Mouse (Mus musculus): ENCODE measurements at regions not wholly inside any gene's neighbourhood (a gene's known extent, or its start where the extent isn't known, plus 50 kb on each side); places are given as distances from the start of the nearest gene placed in this dataset.

DNA sequence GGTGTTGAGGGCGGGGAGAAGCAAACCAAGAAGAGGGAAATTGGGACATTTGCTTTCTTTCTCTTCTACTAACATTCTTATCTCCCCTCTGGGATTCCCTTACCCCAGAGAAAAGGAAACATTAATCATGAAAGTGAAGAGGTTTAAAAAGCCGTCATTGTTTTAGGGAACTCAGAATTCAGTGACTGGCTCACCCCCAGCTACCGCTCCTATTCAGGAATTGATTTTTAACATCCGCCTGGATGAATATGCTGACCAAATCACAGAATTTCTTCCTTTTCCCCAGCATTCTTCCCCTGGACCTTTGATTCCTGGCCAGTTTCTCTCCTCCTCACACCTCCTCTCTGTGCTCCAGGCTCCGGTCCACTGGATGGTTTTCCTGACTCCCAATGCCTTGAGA lies 211.2 kb downstream of the Alg10b start:
- Histone ChIP-seq H3K36me3 (ENCODE audit: control insufficient read depth, insufficient read depth) (no peaks in the 10 kb centered on the region), H3K27me3 (ENCODE audit: control insufficient read depth, insufficient read depth, insufficient read length) (no peaks in the 10 kb centered on the region), H3K4me3 (ENCODE audit: insufficient read depth, poor library complexity, severe bottlenecking) (no peak overlapping the region), H3ac (ENCODE audit: control insufficient read depth, insufficient read length, low read depth) (no peak overlapping the region), H3K79me2 (ENCODE audit: control insufficient read depth, insufficient read depth) (no peaks in the 10 kb centered on the region), H3K79me3 (ENCODE audit: low read depth) (no peaks in the 10 kb centered on the region)
- TF ChIP-seq FOSL1 (IDR thresholded peaks at IDR 0.05; ENCODE audit: insufficient read depth, low read length, poor library complexity, severe bottlenecking) = no peak
